Mouse (Mus musculus) ES-E14 (cell line): ENCODE data around the gene Abcc2. TPM values are rescaled to one million over a fixed set of nuclear protein-coding genes. Genes with fewer than 3 reads are reported as not detected.
A peak's percentile ranks its signal among the peaks of the same experiment; 100 is the strongest.

Source experiments
- DNase-seq: peaks from one replicate; pipeline ENCODE4 v3.0.0-alpha.2; 2013; ENCODE audit warnings: low read depth, low spot score
- H3K27ac ChIP-seq: 2 replicates; pipeline ENCODE4 v1.5.1; 2012; ENCODE audit warnings: low read depth, mild to moderate bottlenecking, low read length, moderate library complexity, mixed read lengths; ENCODE audit not compliant: poor library complexity, insufficient read depth, severe bottlenecking
- H3K36me3 ChIP-seq: 2 replicates; pipeline ENCODE4 v1.6.1; 2012; ENCODE audit warnings: mild to moderate bottlenecking, low read length, moderate library complexity, mixed read lengths; ENCODE audit not compliant: control insufficient read depth, poor library complexity, insufficient read depth, severe bottlenecking
- H3K4me1 ChIP-seq, 2 experiments: fragments of 150-350 bp in 1 of 2; sonication (generic) in 1 of 2; 2 replicates each; pipeline ENCODE4 v1.6.1; 2012; ENCODE audit warnings: low read length in 2 of 2, mild to moderate bottlenecking in 1 of 2, mixed read lengths in 1 of 2; ENCODE audit not compliant: control insufficient read depth in 2 of 2, insufficient read depth in 2 of 2, poor library complexity in 1 of 2
- H3K4me3 ChIP-seq, 2 experiments: fragments of 150-350 bp in 1 of 2; sonication (generic) in 1 of 2; 2 replicates each; pipeline ENCODE4 v1.5.1; 2012; ENCODE audit warnings: low read length in 2 of 2, low read depth in 1 of 2, mild to moderate bottlenecking in 1 of 2, mixed read lengths in 1 of 2; ENCODE audit not compliant: insufficient read depth in 1 of 2, poor library complexity in 1 of 2, severe bottlenecking in 1 of 2
- H3K9ac ChIP-seq: 2 replicates; pipeline ENCODE4 v1.6.1; 2012; ENCODE audit warnings: low read depth, mild to moderate bottlenecking, low read length, mixed read lengths; ENCODE audit not compliant: poor library complexity, insufficient read depth, severe bottlenecking
- H3K9me3 ChIP-seq: fragments of 150-350 bp; sonication (generic); 2 replicates; pipeline ENCODE4 v1.6.1; 2012; ENCODE audit warnings: low read depth, mild to moderate bottlenecking, low read length; ENCODE audit not compliant: control insufficient read depth, insufficient read depth
- CHD2 ChIP-seq: IDR thresholded peaks from 2 replicates; pipeline ENCODE4 v1.6.1; 2014; ENCODE audit warnings: mild to moderate bottlenecking, low read depth, low read length, inconsistent platforms
- HCFC1 ChIP-seq: IDR thresholded peaks from 2 replicates; pipeline ENCODE4 v1.6.1; 2012; ENCODE audit warnings: low read length, inconsistent platforms, borderline replicate concordance; ENCODE audit not compliant: insufficient read depth
- MAFK ChIP-seq: IDR thresholded peaks from 2 replicates; pipeline ENCODE4 v1.6.1; 2014; ENCODE audit warnings: mild to moderate bottlenecking, low read depth, low read length, inconsistent platforms; ENCODE audit not compliant: insufficient read depth
- ZC3H11A ChIP-seq: IDR thresholded peaks from 2 replicates; pipeline ENCODE4 v1.6.1; 2012; ENCODE audit warnings: low read depth, mild to moderate bottlenecking, inconsistent platforms, low read length, borderline replicate concordance
- ZNF384 ChIP-seq: IDR thresholded peaks from 2 replicates; pipeline ENCODE4 v1.6.1; 2012; ENCODE audit warnings: low read depth, low read length, inconsistent platforms
- in situ Hi-C, 2 experiments: fragments of 600-800 bp; cut with MboI; formaldehyde crosslinking; loops; one replicate each; pipeline ENCODE4 v1.15.1; 2025; ENCODE audit warnings: low sequenced_read_pairs in 2 of 2, inconsistent platforms in 1 of 2; ENCODE audit not compliant: unreplicated experiment in 2 of 2
- total RNA-seq: library from RNA; depleted of rRNA; stranded (reverse); fragments of 300-350 nt; gene quantifications from 2 replicates; pipeline ENCODE4 v1.2.3, GENCODE M21; 2012

Abcc2 gene
- total RNA-seq, 1 experiment, result 1.6 TPM

DNA sequence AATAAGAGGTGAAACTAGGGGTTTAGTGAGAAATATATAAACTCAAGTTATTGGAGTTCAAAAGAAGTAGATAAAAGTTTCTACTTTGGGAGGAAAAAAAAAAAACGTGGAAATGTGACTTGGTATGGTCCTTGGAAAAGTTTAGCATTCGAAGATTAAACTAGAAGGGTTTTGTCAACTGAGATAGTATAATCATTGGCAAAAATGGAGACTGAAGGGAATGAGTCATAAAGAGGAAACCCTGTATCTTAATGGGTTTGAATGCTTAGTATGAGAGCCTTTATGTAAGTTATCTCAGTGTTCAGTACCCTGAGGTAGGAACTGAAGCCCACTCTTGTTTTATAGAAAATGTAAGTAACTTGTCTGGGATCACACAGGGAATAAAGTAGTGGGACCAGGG, 27.1 kb upstream of the Abcc2 start:
- TF ChIP-seq ZC3H11A (no peak), CHD2 (no peak), HCFC1 (no peak), MAFK (no peak), ZNF384 (no peak)
- Histone ChIP-seq H3K4me1 (peaks cover 0 to 4% of the 10 kb centered on the region in 2 experiments; a peak in 1 of 4 replicates), H3K9me3 (no peaks in the 10 kb centered on the region), H3K4me3 (no peak overlapping the region), H3K27ac (no peak overlapping the region), H3K36me3 (peaks cover 4% of the 10 kb centered on the region; the same call in 1 of the 2 replicates), H3K9ac (no peak overlapping the region)
- DNase-seq, result no peak
- in situ Hi-C loops, result no loop called here

DNA sequence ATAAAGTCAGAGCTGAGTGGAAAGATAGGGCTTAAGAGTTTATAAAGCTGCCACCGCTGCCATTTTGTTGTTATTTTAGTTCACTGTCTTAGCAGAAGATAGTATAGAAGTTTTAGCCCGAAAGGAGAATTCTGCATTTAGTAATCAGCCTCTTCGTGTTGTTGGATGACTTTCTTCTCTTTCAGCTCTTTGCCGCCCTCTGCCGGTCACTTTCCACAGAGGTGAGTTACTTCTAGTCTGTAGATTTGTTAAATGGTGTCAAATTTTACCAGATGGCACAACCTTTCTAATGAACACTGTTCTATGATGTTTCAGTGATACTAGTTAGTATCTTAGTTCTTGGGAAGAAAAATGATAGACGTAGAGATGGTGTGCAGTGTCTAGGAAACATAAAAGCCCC, 21.5 kb upstream of the Abcc2 start:
- Histone ChIP-seq H3K4me3 (no peak overlapping the region), H3K36me3 (no peaks in the 10 kb centered on the region), H3K9ac (no peak overlapping the region), H3K9me3 (no peaks in the 10 kb centered on the region), H3K4me1 (no peaks in the 10 kb centered on the region), H3K27ac (no peak overlapping the region)
- TF ChIP-seq MAFK, result no peak
- no peak for TF ChIP-seq CHD2
- no peak for TF ChIP-seq HCFC1
- no peak for TF ChIP-seq ZC3H11A
- TF ChIP-seq ZNF384, result no peak
- in situ Hi-C loops, result no loop called here
- DNase-seq, result peak; percentile 77

DNA sequence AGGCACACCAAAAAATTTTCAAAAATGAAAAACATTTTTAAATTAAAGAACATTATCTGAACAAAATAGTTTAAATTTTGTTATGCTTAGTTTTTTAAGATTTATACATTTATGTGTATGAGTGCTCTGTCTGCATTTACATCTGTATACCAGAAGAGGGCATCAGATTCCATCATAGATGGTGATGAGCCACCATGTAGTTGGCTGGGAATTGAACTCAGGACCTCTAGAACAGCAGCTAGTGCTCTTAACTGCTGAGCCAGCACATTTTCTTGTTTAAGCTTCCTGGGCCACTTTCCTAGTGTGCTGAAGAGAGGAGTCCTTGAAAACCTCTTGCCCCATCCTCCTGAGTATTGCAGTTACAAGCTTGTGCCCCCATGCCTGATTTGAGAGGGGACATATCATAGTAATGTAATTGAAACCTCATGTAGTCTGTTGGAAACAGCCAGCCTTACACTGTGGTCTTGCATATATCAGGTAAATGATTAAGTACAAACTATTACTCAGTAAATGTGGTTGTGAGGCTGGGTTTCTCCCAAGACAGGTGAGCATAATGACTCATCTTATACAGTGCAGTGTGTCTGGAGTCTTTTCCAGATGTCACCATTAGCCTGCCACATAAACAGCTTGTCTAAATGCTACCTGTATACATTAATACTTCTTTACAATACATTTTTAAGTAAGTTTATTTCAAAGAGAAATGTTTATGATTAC, 20.3 kb upstream of the Abcc2 start:
- in situ Hi-C loops, result no loop called here
- TF ChIP-seq MAFK, result peak; percentile 94
- TF ChIP-seq ZC3H11A, result no peak
- no peaks in the 10 kb centered on the region for H3K9me3 ChIP-seq
- H3K4me1 ChIP-seq, result no peaks in the 10 kb centered on the region
- H3K27ac ChIP-seq, result no peak overlapping the region
- H3K36me3 ChIP-seq, result no peaks in the 10 kb centered on the region
- H3K4me3 ChIP-seq, result no peak overlapping the region
- DNase-seq, result no peak
- no peak overlapping the region for H3K9ac ChIP-seq

DNA sequence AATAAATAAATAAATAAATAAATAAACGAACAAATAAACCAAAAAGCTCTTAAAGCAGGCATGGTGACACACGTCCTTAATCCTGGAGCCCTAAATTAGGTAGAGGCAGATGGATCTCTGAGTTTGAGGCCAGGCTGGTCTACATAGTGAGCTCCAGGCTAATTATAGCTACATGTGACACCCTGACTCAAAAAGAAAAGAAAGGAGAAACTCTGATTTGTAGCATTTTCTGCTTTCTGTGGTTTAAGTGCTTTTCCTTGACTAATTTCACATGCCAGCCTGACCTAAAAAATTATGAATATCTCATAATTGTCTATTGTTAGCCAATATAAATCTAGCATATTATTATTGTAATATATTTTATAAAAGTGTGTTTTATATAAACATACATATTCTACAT, 19.6 kb upstream of the Abcc2 start:
- Histone ChIP-seq H3K4me1 (no peaks in the 10 kb centered on the region), H3K27ac (no peak overlapping the region), H3K9ac (no peak overlapping the region), H3K36me3 (no peaks in the 10 kb centered on the region), H3K9me3 (no peaks in the 10 kb centered on the region), H3K4me3 (no peak overlapping the region)
- in situ Hi-C loops, result no loop called here
- no peak for DNase-seq
- TF ChIP-seq HCFC1 (no peak), ZNF384 (no peak)

DNA sequence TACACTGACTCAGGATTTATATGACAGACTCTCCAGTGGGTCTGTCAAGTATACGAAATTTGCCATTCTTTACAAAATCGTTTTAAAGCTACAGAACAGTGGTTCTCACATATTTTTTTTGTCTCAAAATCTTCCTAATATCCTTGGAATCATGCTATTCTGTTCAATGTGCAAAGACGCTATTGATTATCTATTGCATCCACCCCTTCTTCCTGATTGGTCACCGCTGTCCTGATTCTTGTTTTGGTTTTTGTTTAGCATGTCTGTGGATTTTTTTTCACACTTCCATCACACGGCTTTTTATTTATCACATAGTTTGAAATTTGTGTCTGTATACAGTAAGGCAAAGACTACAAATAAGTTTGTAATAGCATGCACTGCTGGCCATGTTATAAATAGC, 15.5 kb upstream of the Abcc2 start:
- no peaks in the 10 kb centered on the region for H3K4me1 ChIP-seq
- no peak for DNase-seq
- in situ Hi-C loops, result no loop called here
- no peak overlapping the region for H3K9ac ChIP-seq
- no peaks in the 10 kb centered on the region for H3K9me3 ChIP-seq
- no peaks in the 10 kb centered on the region for H3K36me3 ChIP-seq
- no peak overlapping the region for H3K4me3 ChIP-seq
- no peak overlapping the region for H3K27ac ChIP-seq
- TF ChIP-seq ZNF384 (no peak), HCFC1 (no peak), ZC3H11A (no peak)
